Mouse (Mus musculus): ENCODE results near the gene Gbp6. TPM values are rescaled to one million over a fixed set of nuclear protein-coding genes. Genes with fewer than 3 reads are reported as not detected.
"Not testable (repeated sequence)": the region's sequence is repeated elsewhere in the genome, so short reads cannot be mapped to it uniquely, and the experiment has no call there.

The Gbp6 gene
- 1 to 10 TPM in 1 of 2 experiments, under 1 TPM in 1; 0.88 to 2.1 TPM for total RNA-seq (2021)
- long read RNA-seq, experiment 1: 0 reads
- long read RNA-seq, experiment 2, partial matches to known transcripts: 0 of 3 reads
- long read RNA-seq, experiment 2, other reads (novel, unspliced or antisense): 1 of 3 reads

DNA sequence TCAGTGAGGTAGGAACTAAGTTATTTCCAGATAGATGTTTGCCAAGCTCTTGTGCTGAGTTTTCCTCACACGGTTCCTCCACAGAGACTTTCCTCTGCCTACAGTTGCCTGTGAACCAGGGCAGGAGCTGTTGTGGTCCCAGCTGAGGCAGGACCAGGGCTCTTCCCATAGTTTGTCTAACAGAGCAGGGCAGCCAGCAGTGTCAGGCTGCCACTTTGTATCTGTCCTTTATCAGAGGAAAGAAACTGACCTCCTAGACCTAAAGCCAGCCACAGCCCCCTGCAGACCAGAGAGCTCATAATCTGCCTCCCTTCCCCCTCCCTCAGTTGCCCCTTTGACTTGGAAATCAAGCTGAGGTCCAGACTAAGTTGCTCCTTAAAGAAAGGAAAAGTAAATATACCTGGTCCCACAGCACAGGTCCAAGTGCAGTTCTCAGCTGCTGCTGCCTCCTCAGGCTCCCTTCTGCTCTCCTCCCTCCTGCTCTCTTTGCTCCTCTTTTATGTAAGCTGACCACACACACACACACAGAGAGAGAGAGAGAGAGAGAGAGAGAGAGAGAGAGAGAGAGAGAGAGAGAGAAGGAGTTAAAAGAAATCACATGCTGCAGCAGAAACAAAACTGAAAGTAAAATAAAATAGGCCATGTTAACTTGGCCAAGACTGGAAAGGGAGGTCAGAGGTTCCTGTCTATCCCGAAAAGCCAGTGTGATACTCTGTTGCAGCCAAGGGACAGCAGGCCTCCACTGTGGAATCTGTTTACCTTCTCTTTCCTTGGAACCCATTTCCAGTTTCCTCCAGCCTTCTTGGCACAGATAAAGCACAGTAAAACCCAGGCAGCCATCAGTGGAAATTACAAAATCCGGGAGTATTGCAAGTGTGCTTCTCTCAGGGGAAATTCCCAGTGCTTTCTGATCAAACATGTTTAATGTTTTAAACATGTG, at the start of gene Gbp6, which contains the start of gene Gm43302:
Gene Gbp6, minus strand, starts transcription at position 473 of the 940 bp plus-strand sequence.
Gene Gm43302, minus strand, starts transcription at position 470 of the 940 bp plus-strand sequence.
- peak; percentile 57 for DNase-seq

DNA sequence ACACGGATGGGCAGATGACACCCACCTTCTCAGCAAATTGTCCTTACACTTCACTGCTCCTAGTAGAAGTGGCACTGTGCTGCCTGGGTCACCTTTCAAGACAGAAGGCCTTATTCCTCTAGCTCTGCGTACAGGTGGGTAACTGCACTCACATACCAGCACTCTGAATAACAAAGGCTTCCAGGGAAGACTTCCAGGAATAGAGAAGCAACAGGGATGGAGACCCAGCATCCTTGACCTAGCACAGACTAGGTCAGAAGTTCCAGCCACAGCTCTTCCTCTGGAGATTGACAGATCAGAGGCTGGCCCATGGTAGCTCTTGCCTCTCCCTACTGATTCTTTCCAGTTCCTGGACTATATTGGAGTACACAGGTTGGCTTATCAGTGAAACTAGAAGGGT, 47.8 kb upstream of the Gbp6 start:
- no peak for DNase-seq

DNA sequence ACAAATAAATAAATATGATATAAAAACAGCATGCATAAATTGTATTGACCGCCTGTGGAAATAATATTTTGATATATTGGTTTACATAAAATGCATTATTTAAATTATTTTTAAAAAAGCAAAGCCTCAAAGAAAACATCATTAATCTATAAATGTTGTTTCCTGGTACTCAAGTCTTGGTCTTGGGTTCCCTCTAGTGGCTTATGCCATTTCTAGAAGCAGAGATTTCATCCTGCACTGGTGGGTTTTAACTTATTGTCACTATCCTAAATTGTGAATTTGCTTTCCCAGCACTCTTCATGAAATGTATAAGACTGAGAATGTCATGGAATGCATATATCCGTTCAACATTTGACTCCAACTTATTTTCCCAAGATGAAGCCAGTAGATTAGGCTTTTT, 29.0 kb upstream of the Gbp6 start:
- no peak for DNase-seq

DNA sequence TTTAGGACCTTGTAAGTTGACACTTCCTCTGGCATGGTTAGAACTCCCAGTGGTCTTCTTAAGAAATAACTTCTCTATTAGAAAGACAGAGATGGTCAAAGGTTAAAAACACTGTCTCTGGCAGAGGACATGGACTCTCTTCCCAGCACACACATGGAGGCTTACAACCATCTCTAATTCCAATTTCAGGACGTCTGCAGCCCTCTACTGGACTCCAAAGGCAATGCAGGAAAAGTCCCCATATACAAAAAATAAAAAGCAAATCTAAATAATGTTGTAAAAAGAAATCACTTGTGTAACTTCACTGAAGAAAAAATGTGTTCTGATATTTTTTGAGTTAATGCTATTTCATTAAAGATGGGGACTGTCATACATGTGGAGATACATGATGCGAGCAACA, 17.4 kb upstream of the Gbp6 start:
- no peak for DNase-seq

DNA sequence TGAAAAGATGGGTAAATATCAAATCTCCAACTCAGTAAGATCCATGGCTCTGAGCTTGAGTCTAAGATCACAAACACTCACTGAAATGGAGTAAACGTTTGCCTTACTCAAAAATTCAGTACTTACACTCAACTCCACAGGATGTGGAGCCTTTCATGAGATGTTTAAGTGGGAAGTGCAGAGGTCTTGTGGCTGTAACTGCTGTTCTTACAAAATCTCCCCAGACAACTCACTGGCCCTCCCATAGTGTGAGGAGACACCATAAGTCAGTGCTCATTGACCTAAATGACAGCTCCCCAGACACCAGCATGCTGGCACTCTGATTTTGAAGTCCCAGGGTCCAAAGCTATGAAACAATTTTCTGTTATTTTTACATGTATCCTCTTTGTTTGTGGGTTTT, 15.7 kb upstream of the Gbp6 start:
- DNase-seq: not testable (repeated sequence)

DNA sequence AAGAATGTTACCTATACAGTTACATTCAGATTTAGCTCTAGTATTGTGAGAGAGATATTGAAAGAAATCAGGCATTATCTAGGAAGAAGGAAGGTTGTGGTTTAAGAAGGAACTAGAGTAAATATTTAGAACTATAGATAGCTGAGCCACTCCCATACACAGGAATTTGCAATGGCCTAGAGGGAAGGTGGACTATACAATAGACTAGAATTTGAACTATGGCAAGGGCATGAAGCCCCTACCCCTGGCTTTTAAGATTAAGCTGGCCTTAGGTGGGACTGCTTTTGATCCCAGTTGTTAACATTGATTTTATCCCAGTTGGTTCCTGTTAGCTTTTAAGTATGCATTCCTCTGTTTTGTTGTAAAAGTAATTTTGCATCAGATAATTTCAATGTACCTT, 13.4 kb upstream of the Gbp6 start:
- DNase-seq: not testable (repeated sequence)

DNA sequence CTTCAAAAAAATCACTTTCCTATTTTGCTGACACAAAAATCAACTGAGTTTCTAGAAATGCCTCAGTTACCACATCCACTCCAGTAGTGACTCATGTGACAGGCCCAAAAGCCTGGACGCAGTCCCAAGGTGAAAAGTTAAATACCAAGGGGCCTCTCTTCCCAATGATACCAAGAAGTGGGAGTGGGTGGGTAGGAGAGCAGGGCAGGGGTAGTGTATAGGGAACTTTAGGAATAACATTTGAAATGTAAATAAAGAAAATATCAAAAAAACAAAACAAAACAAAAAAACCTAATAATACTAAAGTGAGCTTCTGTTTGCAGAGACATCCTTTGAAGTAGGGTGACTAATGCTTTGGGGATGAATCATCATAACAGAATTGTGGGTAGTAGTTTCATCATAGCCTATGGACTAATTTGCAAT, 12.7 kb upstream of the Gbp6 start:
- no peak for DNase-seq

DNA sequence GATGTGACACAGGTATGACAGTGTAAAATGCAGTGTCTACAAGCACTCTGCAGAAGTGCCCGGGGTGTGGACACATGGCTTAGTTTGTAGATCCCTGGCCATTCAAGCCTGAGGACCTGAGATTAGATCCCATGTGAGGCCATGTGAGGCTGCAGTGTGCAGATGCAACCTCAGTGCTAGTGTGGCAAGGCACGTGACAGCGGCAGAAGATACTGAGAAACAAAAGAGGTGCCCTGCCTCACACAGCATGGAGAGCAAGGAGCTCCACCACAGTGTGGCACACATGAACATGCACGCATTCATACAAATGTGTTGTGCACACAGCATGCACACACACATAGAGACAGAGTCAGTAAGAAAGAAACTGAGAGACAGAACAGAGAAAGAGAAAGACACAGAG, 12.2 kb upstream of the Gbp6 start:
- DNase-seq: not testable (repeated sequence)

DNA sequence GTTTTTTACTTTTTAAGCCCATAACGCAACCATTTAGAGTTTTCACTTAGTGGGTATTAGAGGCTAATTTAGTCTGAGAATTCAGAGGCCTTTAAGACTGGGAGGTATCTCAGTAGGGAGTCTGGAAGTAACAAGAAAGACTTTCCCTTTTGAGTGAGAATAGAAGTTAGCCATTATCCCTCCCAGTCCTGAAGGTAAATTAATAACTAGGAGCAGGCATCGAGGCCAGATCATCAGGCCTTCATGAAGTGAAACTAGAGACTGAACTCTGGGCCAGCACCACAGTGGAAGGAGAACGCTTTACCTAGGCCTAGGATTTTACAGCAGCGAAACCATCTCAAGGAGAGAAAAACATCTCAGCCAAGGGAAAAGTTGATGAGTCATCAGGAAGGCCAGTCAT, 8.5 kb upstream of the Gbp6 start:
- DNase-seq: no peak

DNA sequence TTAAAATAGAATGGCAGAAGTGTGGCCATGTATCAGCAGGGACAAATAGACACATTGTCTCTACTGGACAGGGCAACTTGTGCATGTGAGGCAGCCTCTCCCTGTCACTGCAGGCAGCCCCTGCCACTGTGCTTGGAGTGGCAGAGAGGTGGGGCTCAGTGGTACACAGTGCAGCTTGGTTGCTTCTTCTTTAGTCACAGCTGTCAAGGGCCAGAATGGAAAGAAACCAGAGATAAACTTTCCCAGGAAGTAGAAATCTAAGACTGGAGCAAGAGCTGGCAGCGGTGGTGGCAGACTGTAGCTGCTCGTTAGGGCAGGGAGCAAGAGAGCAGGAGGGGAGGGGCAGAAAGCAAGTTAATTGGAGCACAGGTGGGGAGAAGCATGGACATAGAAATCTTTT, 8.0 kb upstream of the Gbp6 start:
- DNase-seq: no peak

DNA sequence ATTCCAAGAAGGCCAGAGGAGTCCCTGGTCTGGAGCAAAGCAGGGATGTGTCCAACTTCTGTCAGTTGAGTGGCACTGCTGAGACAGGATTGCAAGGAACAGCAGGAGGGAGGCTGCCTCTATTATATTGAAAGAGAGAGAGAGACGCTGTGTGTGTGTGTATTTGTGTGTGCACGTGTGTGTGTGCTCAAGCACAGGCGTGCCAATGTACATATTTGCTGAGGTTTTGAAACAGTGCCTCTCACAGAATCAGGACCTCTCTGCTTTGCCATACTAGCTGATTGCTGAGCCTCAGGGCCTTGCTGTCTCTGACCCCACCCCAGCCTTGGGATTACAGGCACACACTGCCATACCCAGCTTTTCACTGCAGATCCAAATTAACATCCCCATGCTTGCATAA, 2.2 kb upstream of the Gbp6 start:
- DNase-seq: no peak

DNA sequence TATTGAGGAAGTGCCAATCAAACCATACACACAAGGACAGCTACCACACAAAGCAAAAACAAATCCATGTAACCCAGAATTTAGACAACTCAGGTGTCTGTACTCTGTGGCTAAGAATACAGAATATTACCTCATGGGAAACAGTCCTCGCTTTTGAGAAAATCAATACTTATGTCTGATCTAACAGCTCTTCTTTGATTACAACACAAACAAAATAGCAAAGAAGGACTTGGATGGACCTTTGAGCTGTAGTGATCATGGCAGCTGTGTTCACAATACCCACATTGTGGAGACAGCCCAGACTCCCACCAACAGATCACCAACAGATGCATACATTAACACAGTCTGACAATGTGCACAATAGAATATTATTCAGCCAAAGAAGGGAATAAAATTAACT, 1.0 kb downstream of the Gbp6 start:
- DNase-seq: no peak

DNA sequence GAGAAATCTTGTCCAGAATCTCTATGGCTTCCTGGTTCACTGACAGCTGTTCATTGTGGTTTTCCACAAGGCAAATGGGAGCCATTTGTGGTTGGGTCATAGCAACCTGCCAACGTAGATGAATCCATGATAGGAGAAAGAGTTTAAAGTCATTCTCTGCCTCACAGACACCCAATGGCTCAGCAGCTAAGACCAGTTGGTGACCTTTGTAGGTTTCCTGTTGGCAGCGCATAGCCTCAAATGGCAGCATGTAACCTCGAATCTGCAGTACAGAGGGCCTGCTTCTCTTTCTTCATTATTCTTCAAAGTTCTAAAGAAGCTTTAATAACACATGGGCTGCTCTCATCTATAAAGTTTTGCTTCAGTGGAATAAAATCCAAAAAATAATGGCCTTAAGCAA, 2.6 kb downstream of the Gbp6 start:
- not testable (repeated sequence) for DNase-seq

DNA sequence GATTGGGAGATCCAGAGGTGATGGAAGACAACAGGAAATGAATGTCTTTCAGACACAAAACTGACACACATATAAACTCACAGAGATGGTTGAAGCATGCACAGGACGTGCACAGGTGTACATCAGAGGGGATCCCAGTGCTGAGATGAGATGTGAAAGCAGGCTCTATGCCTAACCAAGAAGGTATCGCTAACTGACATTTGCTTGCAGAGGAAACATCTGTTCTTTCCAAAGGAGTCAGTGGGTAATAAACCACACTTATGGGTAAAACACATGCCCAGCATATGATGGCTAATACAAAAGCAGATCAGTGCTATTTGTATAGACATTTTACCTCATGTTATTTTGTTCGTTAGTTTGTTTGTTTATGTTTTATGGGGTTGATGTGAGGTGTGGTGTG, 32.8 kb downstream of the Gbp6 start:
- not testable (repeated sequence) for DNase-seq

DNA sequence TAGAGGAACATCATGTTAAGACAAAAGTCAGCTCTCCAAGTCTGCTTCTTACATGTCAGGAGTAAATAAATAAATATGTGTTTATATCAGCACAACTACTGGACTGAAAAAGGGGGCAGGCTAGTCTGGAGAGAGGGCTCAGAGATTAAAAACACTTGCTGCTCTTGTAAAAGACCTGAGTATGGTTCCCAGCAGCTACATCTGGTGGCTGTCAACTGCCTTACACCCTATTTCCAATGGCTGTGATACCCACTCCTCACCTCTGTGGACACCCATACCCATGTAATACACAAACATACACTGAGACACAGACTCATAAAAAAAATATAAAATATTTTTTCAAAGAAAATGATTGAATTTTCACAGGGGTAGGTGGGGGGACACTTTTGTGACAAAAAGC, 41.0 kb downstream of the Gbp6 start:
- no peak for DNase-seq

DNA sequence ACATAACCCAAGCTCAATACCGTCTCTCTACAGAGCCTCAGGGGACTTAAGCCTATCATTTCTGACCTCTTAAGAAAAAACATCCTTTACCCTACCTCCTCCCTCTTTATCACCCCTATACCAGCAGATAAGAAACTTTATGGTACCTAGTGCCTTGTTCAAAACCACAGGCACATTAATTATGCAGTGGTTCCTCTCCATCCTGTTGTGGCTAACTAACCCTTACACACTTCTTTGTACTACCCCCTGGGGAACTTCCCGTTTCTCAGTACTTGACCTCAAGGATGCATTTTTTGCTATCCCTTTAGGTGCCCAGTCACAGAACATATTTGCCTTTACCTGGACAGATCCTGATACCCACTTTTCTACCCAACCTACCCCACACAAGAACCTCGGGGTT, 48.8 kb downstream of the Gbp6 start:
- DNase-seq: not testable (repeated sequence)

DNA sequence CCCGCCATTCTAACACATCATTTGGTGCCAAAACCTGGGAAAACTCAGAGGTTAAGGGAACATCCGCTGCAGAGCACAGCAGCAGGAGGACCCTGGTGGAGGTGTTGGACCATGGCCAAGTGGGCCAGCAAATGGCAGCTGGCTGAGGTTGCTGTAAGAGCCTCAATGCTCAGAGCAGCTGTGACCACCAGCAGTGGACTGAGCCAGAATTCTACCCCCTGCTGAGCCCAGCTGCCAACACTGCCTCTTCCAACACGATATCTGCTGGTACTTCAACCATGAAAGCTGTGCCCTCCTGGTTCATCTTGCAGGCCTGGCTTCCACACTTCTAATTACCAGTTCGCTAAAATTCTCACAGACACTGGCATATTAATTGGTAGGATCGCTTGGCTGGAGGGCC, 52.5 kb downstream of the Gbp6 start:
- DNase-seq: not testable (repeated sequence)

DNA sequence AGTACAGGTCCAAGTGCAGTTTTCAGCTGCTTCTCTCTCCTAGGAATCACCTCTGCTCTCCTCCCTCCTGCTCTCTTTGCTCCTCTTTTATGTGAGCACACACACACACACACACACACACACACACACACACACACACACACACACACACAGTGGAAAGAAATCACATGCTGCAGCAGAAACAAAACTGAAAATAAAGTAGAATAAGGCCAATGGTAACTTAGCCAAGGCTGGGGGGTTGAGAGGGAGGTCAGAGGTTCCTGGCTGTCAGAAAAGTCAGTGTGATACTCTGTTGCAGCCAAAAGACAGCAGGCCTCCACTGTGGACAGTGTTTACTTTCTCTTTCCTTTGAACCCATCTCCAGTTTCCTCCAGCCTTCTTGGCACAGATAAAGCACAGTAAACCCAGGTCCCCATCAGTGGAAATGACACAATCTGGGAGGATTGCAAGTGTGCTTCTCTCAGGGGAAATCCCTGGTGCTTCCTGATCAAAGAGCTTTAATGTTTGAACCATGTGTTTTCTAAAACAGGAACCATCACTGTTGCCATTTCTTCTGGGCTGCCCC, 53.9 kb downstream of the Gbp6 start, which contains the start of gene Gbp10:
Gene Gbp10, minus strand, starts transcription at position 51 of the 565 bp plus-strand sequence.
- DNase-seq: peak; percentile 7

DNA sequence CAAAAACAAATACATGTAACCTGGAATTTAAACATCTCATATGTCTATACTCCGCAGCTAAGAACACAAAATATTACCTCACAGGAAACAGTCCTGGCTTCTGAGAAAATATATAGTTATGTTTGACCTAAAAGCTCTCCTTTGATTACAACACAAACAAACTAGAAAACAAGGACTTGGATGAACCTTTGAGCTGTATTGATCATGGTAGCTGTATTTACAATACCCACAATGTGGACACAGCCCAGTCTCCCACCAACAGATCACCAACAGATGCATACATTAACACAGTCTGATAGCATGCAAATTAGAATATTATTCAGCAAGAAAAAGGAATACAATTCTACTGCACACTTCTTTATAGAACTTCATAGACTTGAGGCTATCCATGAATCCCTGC, 55.1 kb downstream of the Gbp6 start:
- not testable (repeated sequence) for DNase-seq

DNA sequence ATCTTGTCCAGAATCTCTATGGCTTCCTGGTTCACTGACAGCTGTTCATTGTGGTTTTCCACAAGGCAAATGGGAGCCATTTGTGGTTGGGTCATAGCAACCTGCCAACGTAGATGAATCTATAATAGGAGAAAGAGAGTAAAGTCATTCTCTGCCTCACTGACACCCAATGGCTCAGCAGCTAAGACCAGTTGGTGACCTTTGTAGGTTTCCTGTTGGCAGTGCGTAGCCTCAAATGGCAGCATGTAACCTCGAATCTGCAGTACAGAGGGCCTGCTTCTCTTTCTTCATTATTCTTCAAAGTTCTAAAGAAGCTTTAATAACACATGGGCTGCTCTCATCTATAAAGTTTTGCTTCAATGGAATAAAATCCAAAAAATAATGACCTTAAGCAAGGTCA, 57.5 kb downstream of the Gbp6 start:
- not testable (repeated sequence) for DNase-seq
